In the genomic region with DNA sequence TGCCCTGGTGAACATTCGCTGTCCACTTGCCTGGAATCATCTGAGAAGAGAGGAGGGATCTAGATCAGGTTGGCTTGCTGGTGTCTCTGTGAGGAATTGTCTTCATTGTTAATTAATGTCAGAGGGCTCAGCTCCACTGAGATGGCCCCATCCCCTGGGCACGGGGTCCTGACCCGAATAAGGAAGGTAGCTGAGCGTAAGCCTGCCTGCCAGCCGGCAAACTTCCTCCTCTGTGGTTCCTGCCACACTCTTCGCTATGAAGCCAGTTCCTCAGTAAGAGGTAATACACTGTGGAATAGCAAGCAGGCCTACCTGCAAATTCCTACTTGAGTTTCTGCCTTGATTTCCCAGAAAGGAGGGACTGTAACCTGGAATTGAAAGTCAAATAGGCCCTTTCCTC, we compare ENCODE assay signal across 30 mouse cellular contexts.
"Had no signal": no experiment of that assay in that cellular context is flagged by ENCODE, and none has a peak within 500 bp of the region (broad histone marks: within the 10 kb centered on the region; RNA-seq: fewer than 3 reads in every experiment).

No protein-coding gene starts in this region.

- H3K27ac ChIP-seq: limb, embryonic 10.5 days; limb, embryonic 12.5 days; limb, embryonic 13.5 days; limb, embryonic 15.5 days; liver, embryonic 12.5 days; liver, embryonic 13.5 days; liver, embryonic 14.5 days; liver, embryonic 15.5 days; lung, embryonic 15.5 days; macrophage; midbrain, embryonic 10.5 days; midbrain, embryonic 12.5 days; midbrain, embryonic 13.5 days; midbrain, embryonic 15.5 days; neural tube, embryonic 12.5 days had no signal

- DNase-seq: left cerebral cortex, postnatal 4 days; liver; liver, embryonic 13.5 days; liver, postnatal 0 days; lung, adult 18-20 months; lung, adult 2 months; lung, embryonic 14.5 days; lung, postnatal 10 days; lung, postnatal 14 days; lung, postnatal 36 days; lung, postnatal 4 days; midbrain, embryonic 14.5 days had no signal

- ATAC-seq: liver, embryonic 12.5 days; liver, postnatal 0 days; lung, postnatal 0 days; midbrain, embryonic 13.5 days; midbrain, embryonic 15.5 days; midbrain, embryonic 16.5 days had no signal

- H3K4me3 ChIP-seq: limb, embryonic 10.5 days; limb, embryonic 12.5 days; limb, embryonic 13.5 days; limb, embryonic 15.5 days; liver, embryonic 12.5 days; liver, embryonic 13.5 days; liver, embryonic 15.5 days; lung, embryonic 15.5 days; megakaryocyte, embryonic 14.5 days; midbrain, embryonic 10.5 days; midbrain, embryonic 12.5 days; midbrain, embryonic 13.5 days; midbrain, embryonic 15.5 days; myocyte; neural tube, embryonic 12.5 days had no signal
